Mouse (Mus musculus) right cerebral cortex, postnatal 25 days (tissue): ENCODE results near the gene Pex16.

Source experiments
- DNase-seq: peaks from one replicate; pipeline ENCODE4 v3.0.0; 2022

The Pex16 gene

DNA sequence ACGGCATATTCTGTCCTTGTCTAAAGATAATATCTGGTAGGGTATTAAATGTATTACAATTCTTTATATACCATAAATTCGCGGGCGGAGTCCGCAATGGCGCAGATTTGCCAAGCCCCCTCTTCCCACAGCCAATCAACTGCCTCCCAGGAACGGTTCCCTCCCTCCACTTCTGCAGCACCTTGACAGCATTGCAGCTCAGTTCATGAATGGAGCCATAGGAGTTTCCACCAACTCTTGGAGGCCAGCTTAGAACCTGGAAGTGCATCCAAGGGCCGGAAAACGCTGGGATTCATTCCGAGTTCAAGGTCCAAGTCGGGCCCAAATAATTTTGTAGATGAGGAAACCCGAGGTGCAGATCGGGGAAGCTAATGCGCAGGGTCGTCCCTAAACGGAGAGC, at the start of gene Pex16, which contains the start of gene Large2:
TSS of gene Pex16 (plus strand) at position 163 of the 400 bp plus-strand sequence.
TSS of gene Large2 (minus strand) at position 356 of the 400 bp plus-strand sequence.
- DNase-seq, result no peak

DNA sequence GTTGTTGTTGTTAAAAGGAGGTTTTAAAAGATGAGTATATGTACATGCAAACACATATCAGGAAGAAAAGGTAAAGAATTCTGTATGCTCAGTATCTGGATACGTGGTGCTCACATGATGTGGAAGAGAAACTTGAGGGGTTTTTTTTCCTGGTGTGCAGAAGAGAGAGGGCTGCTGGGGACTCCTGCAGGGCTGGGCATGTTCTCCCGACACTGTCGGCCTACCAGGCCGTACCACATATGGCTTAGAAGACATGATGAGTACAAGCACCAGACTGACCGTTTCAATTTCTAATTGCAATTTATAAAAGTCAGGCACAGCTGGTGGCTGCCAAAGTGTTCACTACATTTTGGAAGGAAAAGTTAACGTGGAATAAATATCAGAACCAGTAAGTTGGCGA, 48.8 kb upstream of the Pex16 start:
- DNase-seq, result no peak

DNA sequence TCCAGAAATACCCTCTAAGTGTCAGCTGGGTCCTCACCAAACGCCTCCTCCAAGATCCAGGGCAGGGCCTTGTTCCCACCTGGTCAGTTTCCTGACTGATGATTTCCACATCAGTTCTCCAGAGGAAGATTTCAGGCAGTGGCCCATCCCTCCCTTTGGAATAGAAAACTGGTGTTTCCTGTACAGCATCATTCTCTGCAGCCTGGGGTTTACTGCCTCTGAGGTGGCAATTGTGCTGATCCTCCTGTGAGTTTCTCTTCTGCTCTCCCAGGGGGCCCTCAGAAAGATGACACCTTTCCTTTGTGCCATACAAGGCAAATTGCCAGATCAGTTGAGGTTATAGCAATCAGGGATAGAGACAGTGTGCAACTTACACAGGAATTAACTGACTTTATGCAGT, 48.3 kb upstream of the Pex16 start:
- DNase-seq, result no peak

DNA sequence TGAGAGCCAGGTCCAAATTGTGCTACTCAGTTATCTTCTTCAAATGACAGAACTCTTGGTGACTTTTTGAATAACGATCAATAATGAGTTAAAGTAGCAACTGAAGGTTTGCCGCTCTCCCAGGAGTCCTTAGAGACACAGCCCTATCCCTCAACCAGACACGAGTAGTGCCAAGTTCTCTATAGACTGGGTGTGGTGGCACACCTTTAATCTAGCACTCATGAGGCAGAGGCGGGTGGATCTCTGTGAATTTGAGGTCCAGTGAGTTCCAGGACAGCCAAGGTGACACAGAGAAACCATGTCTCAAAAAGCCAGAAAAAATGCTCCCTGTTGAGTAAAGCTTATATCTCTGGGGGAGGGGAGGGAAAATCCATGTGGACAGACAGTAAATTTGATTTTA, 46.9 kb upstream of the Pex16 start:
- DNase-seq, result no peak

DNA sequence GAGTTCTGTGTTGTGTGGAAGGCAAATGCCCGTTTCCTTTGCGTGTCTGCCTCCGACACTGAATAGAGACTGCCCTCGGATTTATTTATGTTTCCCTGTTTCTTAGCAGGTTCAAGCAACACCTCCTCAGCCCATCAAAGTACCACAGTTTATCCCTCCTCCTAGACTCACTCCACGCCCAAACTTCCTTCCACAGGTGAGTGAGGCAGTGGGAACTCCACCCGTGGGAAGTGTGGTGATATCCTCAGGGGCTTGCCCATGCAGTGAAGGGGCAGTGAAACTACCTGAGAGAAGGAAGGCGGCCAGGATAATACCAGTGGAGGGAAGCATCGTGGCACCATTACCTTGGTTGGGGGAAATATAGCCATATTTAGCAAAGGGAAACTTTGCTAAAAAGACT, 46.3 kb upstream of the Pex16 start:
- no peak for DNase-seq

DNA sequence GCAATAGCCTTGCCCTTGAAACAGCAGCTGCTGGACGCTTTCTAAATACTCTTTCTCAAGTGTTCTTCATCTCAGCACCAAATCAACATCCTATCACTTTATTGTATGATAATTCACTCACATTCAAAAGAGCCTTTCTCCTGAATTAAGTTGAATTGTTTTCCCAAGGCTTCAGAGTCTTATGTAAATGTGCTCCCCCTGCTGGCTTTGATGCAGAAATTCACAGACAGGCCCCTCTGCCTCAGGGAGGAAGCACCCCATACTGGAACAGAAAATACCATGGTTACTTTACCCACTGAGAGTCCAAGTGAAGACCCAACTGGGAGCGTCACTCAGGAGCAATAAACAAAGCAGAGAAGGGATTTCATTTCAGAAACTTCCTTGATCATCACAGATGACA, 43.6 kb upstream of the Pex16 start:
- DNase-seq, result peak; percentile 37

DNA sequence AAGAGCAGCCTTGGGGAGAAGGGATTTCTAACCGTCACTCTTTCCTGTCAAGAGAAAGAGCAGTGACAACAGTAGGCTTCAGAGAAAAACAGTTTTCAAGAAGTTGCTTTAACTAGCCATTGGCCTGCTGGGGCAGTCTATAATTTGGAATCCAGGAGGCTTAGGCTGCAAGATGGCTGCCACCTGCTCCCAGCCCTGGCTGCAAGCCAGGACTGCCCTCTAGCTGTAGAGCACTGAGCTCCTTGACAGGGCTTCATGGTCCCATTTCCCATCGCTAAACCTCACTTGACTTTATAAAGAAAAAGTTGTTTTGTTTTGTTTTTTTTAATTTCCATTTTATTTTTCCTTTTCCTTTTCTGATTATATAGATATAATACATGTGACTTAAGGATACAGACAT, 43.1 kb upstream of the Pex16 start:
- DNase-seq, result no peak

DNA sequence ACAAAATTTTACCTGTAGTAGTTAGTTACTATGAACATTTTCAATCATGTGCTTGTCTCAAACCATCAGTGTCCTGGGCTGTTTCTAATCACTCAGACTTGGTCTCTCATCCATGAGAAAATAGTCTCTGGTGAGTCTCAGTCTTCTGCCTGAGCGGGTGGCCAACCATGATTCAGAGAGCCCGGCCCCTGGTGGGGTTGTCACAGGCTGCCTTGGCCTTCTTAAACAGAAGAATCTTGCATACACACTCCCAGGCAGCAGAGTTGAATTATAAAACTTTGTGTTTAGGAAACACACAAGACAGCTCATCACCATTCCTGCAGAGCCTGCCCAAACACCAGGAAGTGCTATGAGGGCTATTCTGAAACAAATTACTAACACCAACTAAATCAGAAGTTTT, 42.6 kb upstream of the Pex16 start:
- DNase-seq, result no peak

DNA sequence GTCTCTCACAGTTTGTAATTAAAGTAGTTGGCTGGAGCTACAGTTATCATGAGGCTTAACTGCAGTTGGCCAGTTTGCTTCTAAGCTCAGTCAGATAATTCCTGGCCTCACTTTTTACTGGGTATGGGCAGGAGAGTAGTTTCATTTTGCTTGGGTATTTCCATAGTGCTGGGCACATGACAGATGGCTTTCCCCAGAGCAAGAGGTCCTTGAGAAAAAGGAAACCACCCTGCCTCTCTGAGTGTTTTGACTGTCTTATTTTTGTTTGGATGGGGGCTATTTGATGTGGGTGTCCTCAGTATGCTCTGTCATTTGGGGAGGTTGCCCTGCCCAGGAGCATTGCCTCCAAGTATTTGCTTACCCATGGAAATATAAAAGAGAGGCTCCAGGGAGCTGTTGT, 32.1 kb upstream of the Pex16 start:
- DNase-seq, result no peak

DNA sequence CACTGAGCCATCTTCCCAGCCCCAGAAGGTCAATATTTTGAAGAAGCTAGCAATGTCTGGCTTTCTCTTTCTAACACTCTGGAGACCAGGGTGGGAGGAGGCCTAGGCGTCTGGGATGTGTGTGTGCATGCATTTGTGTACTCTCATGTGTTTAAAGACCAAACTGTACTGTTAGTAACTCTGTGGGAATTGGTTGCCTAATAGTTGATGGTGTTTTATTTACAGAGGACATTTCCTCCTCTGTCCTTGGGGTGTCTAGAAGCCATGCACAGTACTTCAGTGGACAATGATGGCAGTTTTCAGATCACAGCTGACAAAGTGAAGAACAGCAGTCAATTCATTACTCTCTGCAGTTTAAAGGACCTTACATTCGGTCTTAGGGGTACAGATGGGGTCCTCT, 27.3 kb upstream of the Pex16 start:
- no peak for DNase-seq

DNA sequence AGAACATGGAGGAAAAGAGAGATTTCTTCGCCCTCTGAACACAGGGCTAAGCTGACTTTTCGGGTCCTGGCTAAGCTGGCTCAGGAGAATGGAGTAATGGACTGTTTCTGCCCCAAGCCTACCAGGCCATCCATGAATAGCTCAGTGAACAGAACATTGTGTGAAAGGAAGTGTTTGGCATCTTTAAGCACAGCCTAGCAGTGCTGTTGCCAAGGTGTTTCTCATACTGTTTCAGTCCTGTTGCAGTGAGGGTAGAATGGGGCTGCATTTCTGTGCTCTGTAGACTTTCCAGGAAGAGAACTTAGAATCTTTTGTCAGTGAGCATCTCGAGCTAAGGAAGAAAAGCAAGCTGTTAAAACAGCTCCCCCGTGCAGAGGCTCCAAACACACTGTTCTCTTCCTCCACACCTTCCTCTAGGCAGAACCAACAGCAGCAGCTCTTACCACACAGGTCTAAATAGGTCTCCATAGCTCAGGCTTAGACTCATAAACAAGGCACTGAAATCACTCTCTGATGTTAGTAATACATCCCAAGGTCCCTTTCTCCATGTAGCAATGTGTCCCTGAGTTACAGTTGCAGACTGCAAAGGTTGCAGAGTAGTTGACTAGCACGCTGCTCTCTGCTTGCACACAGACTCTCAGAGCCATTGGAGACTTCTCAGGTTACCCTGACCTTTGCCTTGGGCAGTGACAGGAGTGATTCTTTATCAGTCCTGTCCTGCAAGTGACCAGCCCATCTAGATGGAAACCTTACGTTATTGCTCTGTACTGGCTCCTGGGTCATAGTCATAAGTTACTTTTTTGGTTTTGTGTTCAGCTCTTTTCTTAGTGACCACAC, 24.7 kb upstream of the Pex16 start:
- no peak for DNase-seq

DNA sequence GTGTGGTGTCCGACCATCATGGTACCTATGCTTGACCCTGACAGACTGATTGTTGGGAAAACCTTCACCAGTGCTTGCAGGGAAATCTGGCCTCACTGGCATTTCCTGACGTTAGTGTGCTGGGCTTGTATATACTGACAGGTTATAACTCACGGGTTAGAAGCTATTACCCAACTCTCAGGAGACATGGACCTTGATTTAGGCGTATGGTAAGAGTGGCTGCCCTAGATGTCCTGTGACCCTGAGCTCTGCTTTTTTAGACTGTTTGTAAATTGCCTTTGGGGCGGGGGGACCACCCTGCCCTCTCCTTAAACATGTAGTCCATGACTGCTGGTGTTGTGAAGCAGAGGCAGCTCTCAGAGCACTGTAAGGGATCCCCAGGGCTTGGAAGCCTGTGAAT, 23.8 kb upstream of the Pex16 start:
- no peak for DNase-seq

DNA sequence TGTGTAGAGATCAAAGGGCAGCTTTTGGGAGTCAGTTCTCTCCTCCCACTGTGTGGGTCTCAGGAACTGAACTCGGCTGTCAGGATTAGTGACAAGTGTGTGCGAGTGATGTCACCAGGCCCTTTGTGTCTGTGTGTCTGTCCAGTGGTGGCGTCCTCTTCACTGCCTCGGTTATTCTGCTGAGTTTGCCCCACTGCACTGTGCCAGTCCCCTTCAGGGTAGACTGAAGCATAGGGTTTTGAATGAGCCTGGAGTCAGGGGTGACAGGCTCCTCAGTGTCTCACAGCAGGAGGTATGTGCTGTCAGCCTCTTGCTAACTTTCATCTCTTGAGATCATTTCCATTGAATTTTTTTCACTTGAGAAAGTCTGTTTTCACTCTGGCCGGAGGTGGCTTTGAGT, 21.1 kb upstream of the Pex16 start:
- DNase-seq, result no peak

DNA sequence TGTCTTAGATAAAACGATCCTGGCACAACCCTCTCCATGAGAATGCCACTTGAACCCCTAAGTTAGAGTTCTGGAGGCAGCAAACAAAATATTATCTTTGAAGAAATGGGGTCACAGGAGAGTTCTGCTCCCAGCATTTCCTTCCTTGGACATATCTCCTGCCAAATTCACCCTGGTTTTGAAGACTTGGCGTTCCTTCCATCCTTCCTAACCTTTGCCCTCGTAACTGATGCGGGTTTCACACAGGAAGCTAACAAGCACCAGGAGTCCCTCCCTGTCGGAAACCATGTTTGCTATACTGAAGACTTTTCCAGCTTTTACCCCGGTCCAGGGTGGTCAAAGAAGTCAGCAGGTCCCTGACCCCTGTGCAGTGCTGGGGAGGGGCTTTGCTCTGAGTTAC, 20.3 kb upstream of the Pex16 start:
- no peak for DNase-seq

DNA sequence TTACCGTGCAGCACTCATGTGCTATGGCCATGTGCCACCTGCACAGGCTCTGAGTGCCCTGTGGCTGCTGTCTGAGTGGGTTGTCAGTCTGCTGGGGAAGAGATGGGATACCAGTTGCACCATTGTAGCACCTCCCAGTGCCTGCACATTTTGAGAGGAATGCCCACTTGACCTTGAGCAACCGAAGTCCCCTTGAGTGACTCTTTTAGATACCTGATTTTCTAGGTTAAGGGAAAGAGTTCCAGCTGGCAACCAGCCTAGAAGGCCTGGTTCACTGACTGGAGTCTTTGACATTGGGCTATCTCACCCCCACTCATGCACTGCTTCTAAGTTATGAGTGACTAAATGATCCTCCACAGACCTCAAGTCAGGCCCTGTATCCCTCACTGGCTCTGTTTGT, 15.2 kb upstream of the Pex16 start:
- DNase-seq, result no peak

DNA sequence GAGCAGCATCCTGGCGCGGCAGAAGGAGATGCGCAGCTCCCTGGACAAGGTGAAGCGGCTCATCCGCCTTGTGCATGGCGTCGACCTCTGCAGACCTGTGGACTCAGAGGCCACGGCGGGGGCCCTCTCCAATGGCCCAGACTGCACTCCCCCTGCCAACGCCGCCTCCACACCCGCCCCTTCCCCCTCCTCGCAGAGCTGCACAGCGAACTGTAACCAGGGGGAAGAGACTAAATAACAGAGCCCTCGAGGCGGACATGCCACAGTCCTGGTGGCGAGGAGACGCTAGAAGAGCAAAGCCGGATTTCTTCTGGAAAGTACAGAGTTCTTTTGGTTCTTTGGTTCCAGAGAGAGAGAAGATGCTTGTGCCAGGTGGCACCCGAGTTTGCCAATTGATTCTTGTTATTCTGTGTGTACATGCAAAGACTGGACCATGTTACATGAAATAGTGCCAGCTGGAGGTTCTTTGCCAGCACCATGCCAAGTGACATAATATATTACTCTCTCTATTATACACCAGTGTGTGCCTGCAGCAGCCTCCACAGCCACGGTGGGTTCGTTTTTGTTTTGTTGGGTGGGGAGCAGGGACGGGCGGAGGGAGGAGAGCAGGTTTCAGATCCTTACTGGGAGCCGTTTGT, 14.2 kb upstream of the Pex16 start:
- no peak for DNase-seq

DNA sequence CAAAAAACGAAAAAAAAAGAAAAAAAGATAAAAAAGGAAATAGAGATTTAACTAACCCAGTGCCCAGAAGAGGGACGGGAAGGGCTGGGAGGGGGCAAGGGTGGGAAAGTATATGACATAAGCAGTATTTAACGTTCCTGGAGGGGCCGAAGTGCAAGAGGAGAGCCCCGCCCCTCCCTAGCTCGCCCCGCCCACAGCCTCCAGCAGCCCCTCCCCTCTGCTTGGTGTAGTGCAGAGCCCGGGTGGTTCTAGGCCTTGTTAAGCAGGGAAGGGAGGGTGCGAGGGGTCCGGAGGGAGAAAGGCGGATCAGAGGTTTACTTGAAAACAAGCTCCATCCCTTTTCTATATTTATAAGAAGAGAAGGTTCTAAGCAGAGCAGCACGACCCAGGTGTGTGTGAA, 13.6 kb upstream of the Pex16 start:
- DNase-seq, result no peak

DNA sequence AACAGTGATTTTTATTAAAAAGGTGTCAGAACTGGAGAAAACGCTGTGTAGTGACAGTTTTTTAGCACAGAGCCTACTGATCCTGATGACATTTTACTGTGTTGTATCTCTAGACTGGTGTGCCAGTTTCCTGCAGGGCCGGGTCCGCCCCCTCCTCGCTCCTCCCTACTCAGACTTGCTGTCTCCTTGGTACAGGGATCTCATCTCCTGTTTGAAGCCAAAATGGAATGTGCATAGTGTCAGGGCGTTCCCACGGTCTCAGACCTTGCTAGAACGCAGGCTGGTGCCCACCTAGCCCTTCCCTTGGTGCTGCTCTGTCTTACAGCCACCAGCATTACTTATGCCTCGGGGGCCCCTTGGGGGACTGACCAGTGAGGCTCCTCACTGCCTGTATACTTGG, 12.7 kb upstream of the Pex16 start:
- DNase-seq, result no peak

DNA sequence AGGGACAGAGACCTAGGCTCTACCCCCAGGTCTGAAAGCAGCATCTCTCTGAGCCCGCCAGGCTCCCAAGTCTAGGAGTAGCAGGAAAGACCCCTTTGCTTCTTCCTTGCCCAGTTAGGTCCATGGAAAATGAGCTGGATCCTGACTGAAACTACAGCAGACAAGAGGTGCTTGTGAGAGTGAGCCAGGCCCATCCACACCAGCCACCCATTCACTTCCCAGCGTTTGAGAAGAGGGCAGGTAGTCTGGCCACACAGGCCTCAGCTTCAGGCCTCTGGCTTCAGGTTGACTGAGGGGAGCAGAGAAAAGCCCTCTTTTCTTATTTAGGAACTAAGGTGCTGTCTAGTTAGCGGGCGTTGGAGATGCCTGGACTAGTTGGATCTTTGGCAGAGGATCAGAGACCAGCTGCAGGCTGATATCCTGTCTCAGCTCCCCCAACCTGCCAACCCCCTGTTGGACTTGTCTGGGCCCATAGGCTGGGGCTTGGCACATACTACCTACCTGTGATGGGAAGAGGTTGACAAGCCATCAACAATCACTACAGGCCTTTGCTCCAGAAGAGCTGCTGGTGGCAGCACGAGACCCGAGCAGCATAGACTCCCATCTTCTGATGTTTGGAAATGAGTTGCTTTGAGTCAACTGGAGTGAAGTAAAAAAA, 11.8 kb upstream of the Pex16 start:
- no peak for DNase-seq

DNA sequence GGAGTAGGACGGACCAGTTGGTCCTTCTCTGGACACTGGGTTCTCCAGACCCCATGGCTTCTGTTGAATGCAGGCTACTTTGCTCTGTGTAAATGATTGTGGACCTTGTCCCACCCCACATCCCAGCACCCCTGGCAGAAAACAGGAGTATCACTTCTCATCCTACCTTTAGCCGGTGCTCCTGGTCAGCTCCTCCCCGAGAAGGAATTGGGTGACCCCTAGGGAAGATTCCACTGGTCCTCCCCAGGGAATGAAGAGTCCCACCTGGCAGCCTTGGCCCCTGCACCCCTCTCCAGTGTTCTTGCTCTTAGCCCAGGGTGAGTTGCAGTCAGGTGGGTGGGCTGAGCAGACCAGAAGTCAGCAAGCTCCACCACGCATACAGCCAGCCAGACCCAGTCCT, 10.4 kb upstream of the Pex16 start:
- DNase-seq, result no peak

DNA sequence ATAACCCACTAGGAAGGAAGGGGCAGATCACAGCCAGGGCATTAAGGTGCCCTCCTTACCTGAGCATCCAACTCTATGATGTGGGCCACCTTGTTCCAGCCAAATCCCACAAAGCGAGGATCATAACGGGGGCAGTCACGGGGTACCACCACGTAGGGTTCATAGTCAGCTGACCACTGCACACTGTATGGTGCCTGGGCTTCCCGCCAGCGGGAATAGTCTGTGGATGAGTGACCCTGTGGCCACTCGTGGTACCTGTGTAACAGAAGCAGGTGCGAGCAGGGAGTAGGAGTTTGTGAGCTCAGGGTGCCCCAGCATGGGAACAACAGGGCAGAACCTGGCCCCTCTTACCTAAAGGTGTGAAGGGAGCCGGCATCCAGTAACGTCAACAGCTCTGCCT, 8.9 kb upstream of the Pex16 start:
- no peak for DNase-seq

DNA sequence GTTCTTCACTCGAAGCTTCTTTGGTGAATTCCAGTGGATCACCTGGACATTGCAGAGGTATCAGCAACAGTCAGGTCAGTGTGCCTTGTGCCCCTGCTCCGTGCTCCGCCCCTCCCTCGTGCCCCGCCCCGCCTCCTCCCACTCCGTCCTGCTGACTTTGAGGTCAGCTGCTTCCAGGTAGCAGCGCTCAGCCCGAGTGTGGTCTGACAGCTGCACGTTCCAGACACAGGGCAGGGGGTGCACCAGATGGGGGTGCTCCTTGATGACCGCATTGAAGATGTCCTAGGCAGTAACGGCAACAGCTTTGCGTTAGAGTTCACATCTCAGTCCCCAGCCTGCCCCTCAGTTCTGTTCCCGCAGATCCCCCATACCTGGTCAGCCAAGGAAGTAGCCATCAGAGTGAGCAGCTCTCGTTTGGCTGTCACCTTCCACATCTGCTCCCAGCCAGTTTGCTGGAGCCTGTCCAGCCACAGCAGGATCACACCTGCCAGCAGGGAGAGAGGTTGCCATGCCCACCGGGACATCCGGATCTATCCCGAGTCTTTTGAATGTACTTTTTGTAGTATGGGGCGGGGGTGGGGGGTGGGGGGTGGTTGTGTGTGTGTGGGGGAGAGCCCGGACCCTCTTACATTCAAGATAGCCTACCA, 7.0 kb upstream of the Pex16 start:
- DNase-seq, result no peak

DNA sequence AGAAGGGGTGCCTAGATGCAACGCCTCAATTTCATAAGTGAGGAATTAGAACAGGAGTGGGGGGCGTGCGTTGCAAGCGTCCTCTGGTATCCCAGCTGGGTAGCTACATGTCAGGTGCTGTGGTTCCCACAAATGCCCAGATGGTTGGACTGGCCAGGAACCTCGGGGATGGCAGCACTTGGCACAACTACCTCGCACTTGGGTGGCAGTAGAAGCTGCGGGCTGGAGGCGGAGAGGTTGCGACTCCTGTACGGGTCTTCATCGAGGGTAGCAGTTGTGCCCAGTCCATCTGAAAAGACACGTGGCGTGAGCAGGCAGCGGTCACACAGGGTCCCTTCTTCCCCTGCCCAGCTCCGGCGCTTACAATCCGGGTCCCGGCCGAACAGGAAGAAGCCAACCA, 4.1 kb upstream of the Pex16 start:
- no peak for DNase-seq
